ENCODE assay signal across 8 mouse cellular contexts in the genomic region with DNA sequence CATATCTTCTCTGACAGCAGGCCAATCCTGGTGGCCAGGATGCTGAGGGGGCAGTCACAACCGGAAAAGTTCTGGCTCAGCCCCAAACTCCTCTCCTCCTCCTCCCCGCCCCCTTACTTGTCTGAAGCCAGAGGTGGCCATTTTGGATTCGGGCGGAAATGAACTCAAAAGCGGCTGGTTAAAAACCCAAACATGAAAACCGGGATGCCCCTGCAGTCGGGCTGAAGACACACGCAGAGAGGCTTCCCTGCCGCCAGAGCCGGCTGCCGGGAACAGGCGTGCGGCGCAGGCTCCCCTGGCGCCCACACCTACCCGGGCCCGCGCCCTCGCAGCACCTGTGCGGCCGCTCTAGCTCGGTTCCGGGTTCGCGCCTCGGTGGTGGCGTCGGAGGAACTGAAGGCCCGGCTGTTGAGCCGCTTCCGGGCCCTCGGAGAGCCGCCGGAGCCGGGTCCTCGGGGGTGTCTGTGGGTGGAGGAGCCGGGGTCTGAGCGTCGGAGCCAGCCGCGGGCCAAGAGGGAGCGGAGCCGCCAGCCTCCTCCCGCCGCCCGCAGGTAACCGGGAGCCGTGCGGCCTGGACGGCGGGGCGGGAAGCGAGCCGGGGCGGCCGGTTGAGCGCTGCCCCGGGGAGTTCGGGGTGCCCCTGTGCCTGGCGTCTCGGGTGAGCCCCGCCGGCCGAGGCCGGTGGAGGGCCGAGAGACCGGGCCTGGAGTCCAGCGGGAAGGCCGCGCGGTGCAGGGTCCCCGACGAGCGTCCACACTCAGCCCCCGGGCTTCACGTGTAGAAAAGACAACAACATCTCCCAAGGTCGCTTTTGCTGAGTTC. TPM values are rescaled to one million over a fixed set of nuclear protein-coding genes. Genes with fewer than 3 reads are reported as not detected.
A peak's percentile ranks its signal among the peaks of the same experiment; 100 is the strongest.
DNase-seq lines count a peak whose midpoint lies in the region; ATAC-seq lines count a peak whose summit lies in the region.

No protein-coding gene starts in this region.

- H3K27ac ChIP-seq in hindbrain, embryonic 12.5 days = peak overlapping the region; percentile 71

- H3K4me2 ChIP-seq in hindbrain, embryonic 12.5 days (replicated peaks) = peak overlapping the region; percentile 69

- ATAC-seq in hindbrain, embryonic 12.5 days (ENCODE audit: low FRiP score) = peak; percentile 96

- peak overlapping the region; percentile 88 for H3K4me3 ChIP-seq in hindbrain, embryonic 12.5 days

- under 1% methylated on average over 77 of the region's 77 CpGs for WGBS in hindbrain, embryonic 12.5 days

- H3K9ac ChIP-seq in hindbrain, embryonic 12.5 days = peak overlapping the region; percentile 93

- peaks cover 14% of the 10 kb centered on the region for H3K36me3 ChIP-seq in hindbrain, embryonic 12.5 days

- H3K4me1 ChIP-seq in hindbrain, embryonic 12.5 days = peaks cover 12% of the 10 kb centered on the region

- peak; percentile 97 for DNase-seq in NIH3T3 (ENCODE audit: low read depth)
- peak; percentile 97 to 98 for DNase-seq in cerebellum, postnatal 10 days
- DNase-seq in frontal cortex, postnatal 10 days (ENCODE audit: low spot score in 2 of 2) = peak; percentile 75 to 86
- peak; percentile 91 to 92 for DNase-seq in layer of hippocampus, postnatal 14 days (ENCODE audit: low spot score in 2 of 2)
- DNase-seq in lung, postnatal 14 days = peak; percentile 92
- peak; percentile 90 for DNase-seq in retina, adult 2 months (ENCODE audit: low read depth, low spot score)
- peak; percentile 87 to 90 for DNase-seq in thymus, postnatal 36 days

- no peaks in the 10 kb centered on the region for H3K9me3 ChIP-seq in hindbrain, embryonic 12.5 days (replicated peaks)

- no peaks in the 10 kb centered on the region for H3K27me3 ChIP-seq in hindbrain, embryonic 12.5 days

RNA-seq across cellular contexts. Expression of a gene that starts 0.9 kb away (rescaled TPM):
- 24.0 and 25.3 TPM in 2 replicates for polyA plus RNA-seq in hindbrain, embryonic 12.5 days (2016; fragmentation: Nextera tagmentation; extraction: Ambion mirVana)
- total RNA-seq in layer of hippocampus, postnatal 14 days (2021) = 10 to 100 TPM; 19.6 to 24.0 TPM

Comparison
In these comparisons a context has a peak if more than half of its experiments do, and no peak if none do; other contexts are left out.
1. Peak in every context shown above with its lines: DNase-seq, ATAC-seq, H3K4me3 ChIP-seq and H3K27ac ChIP-seq.